Mouse (Mus musculus): Measurements from ENCODE around the gene Anks1. TPM values are rescaled to one million over a fixed set of nuclear protein-coding genes. Genes with fewer than 3 reads are reported as not detected.
A peak's percentile ranks its signal among the peaks of the same experiment; 100 is the strongest.

Gene Anks1
- polyA plus RNA-seq, 1 experiment from 2014 or later = 15.5 TPM

GRCm38 (mm10) chr17:28042299-28042771, 133.2 kb downstream of the Anks1 start:
- no peak for DNase-seq (ENCODE audit: low spot score)
- peaks cover 32% of the 10 kb centered on the region for H3K4me1 ChIP-seq
- no peaks in the 10 kb centered on the region for H3K9me3 ChIP-seq (replicated peaks)
- H3K36me3 ChIP-seq = peaks cover 59% of the 10 kb centered on the region
- H3K27me3 ChIP-seq (ENCODE audit: low read depth, poor library complexity, severe bottlenecking) = no peaks in the 10 kb centered on the region
- H3K27ac ChIP-seq = peak overlapping the region; percentile 38; the same call in 1 of the 2 replicates
- 67% methylated on average over 23 of the region's 23 CpGs for WGBS
- no peak overlapping the region for H3K4me3 ChIP-seq

GRCm38 (mm10) chr17:28047017-28047416, 137.9 kb downstream of the Anks1 start:
- WGBS = 93% methylated on average over 5 of the region's 5 CpGs
- peaks cover 52% of the 10 kb centered on the region for H3K36me3 ChIP-seq

GRCm38 (mm10) chr17:28047520-28047919, 138.4 kb downstream of the Anks1 start:
- no peak for DNase-seq (ENCODE audit: low spot score)
- Histone ChIP-seq H3K4me1 (0 out of 2 replicates have a peak, but pooled peaks cover 2% of the 10 kb centered on the region), H3K9me3 (replicated peaks) (no peaks in the 10 kb centered on the region), H3K27me3 (ENCODE audit: low read depth, poor library complexity, severe bottlenecking) (no peaks in the 10 kb centered on the region), H3K36me3 (peaks cover 52% of the 10 kb centered on the region), H3K4me3 (no peak overlapping the region), H3K27ac (no peak overlapping the region)
- 82% methylated on average over 5 of the region's 5 CpGs for WGBS

More at GRCm38 (mm10) chr17:28047017-28047416, 137.9 kb downstream of the Anks1 start:
- Histone ChIP-seq H3K4me3 (no peak overlapping the region), H3K27ac (no peak overlapping the region), H3K9me3 (replicated peaks) (no peaks in the 10 kb centered on the region), H3K4me1 (peaks cover 7% of the 10 kb centered on the region), H3K27me3 (ENCODE audit: low read depth, poor library complexity, severe bottlenecking) (no peaks in the 10 kb centered on the region)
- DNase-seq (ENCODE audit: low spot score) = no peak

- no peak for DNase-seq (ENCODE audit: low spot score)
- no peak overlapping the region for H3K27ac ChIP-seq
- H3K4me3 ChIP-seq = no peak overlapping the region
- H3K27me3 ChIP-seq (ENCODE audit: low read depth, poor library complexity, severe bottlenecking) = no peaks in the 10 kb centered on the region
- H3K4me1 ChIP-seq = no peaks in the 10 kb centered on the region
- WGBS = 52% methylated on average over 4 of the region's 4 CpGs
- peaks cover 53% of the 10 kb centered on the region for H3K36me3 ChIP-seq
- no peaks in the 10 kb centered on the region for H3K9me3 ChIP-seq (replicated peaks)
Observed at GRCm38 (mm10) chr17:28048425-28048824, 139.3 kb downstream of the Anks1 start.

- WGBS = 93% methylated on average over 8 of the region's 8 CpGs
- H3K27ac ChIP-seq = no peak overlapping the region
Observed at GRCm38 (mm10) chr17:28050210-28050609, 141.1 kb downstream of the Anks1 start.

GRCm38 (mm10) chr17:28052293-28052863, 143.3 kb downstream of the Anks1 start:
- Histone ChIP-seq H3K4me1 (no peaks in the 10 kb centered on the region), H3K36me3 (peaks cover 61% of the 10 kb centered on the region), H3K9me3 (replicated peaks) (no peaks in the 10 kb centered on the region), H3K27ac (peak overlapping the region; percentile 26; the same call in 1 of the 2 replicates), H3K27me3 (ENCODE audit: low read depth, poor library complexity, severe bottlenecking) (no peaks in the 10 kb centered on the region), H3K4me3 (no peak overlapping the region)
- no peak for DNase-seq (ENCODE audit: low spot score)
- WGBS = 82% methylated on average over 21 of the region's 21 CpGs

More at GRCm38 (mm10) chr17:28050210-28050609, 141.1 kb downstream of the Anks1 start:
- H3K27me3 ChIP-seq (ENCODE audit: low read depth, poor library complexity, severe bottlenecking) = no peaks in the 10 kb centered on the region
- no peaks in the 10 kb centered on the region for H3K4me1 ChIP-seq
- DNase-seq (ENCODE audit: low spot score) = no peak
- H3K9me3 ChIP-seq (replicated peaks) = no peaks in the 10 kb centered on the region
- no peak overlapping the region for H3K4me3 ChIP-seq
- H3K36me3 ChIP-seq = peaks cover 64% of the 10 kb centered on the region

- WGBS = 92% methylated on average over 13 of the region's 13 CpGs
- Histone ChIP-seq H3K4me1 (peaks cover 31% of the 10 kb centered on the region), H3K9me3 (replicated peaks) (no peaks in the 10 kb centered on the region), H3K27ac (peak overlapping the region; percentile 47), H3K36me3 (peaks cover 51% of the 10 kb centered on the region), H3K27me3 (ENCODE audit: low read depth, poor library complexity, severe bottlenecking) (no peaks in the 10 kb centered on the region), H3K4me3 (no peak overlapping the region)
- no peak for DNase-seq (ENCODE audit: low spot score)
Observed at GRCm38 (mm10) chr17:28058346-28058745, 149.2 kb downstream of the Anks1 start.

- Histone ChIP-seq H3K27ac (peak overlapping the region; percentile 68), H3K4me3 (no peak overlapping the region), H3K36me3 (peaks cover 37% of the 10 kb centered on the region), H3K27me3 (ENCODE audit: low read depth, poor library complexity, severe bottlenecking) (no peaks in the 10 kb centered on the region), H3K9me3 (replicated peaks) (no peaks in the 10 kb centered on the region), H3K4me1 (peaks cover 36% of the 10 kb centered on the region)
- DNase-seq (ENCODE audit: low spot score) = no peak
- 73% methylated on average over 11 of the region's 11 CpGs for WGBS
Observed at GRCm38 (mm10) chr17:28060681-28061080, 151.6 kb downstream of the Anks1 start.

GRCm38 (mm10) chr17:28061472-28061871, 152.4 kb downstream of the Anks1 start:
- Histone ChIP-seq H3K4me1 (peaks cover 39% of the 10 kb centered on the region), H3K27ac (peak overlapping the region; percentile 68), H3K4me3 (no peak overlapping the region), H3K27me3 (ENCODE audit: low read depth, poor library complexity, severe bottlenecking) (no peaks in the 10 kb centered on the region), H3K36me3 (peaks cover 37% of the 10 kb centered on the region), H3K9me3 (replicated peaks) (no peaks in the 10 kb centered on the region)
- 61% methylated on average over 7 of the region's 7 CpGs for WGBS
- DNase-seq (ENCODE audit: low spot score) = peak; percentile 59

- 85% methylated on average over 7 of the region's 7 CpGs for WGBS
- peak overlapping the region; percentile 56; the same call in 1 of the 2 replicates for H3K27ac ChIP-seq
- no peak overlapping the region for H3K4me3 ChIP-seq
- H3K9me3 ChIP-seq (replicated peaks) = no peaks in the 10 kb centered on the region
- peaks cover 41% of the 10 kb centered on the region for H3K4me1 ChIP-seq
- no peaks in the 10 kb centered on the region for H3K27me3 ChIP-seq (ENCODE audit: low read depth, poor library complexity, severe bottlenecking)
- DNase-seq (ENCODE audit: low spot score) = no peak
- peaks cover 31% of the 10 kb centered on the region for H3K36me3 ChIP-seq
Observed at GRCm38 (mm10) chr17:28062710-28063109, 153.6 kb downstream of the Anks1 start.

- DNase-seq (ENCODE audit: low spot score) = no peak
Observed at GRCm38 (mm10) chr17:28063163-28063562, 154.1 kb downstream of the Anks1 start.

GRCm38 (mm10) chr17:28067303-28067702, 158.2 kb downstream of the Anks1 start:
- 91% methylated on average over 4 of the region's 4 CpGs for WGBS
- no peaks in the 10 kb centered on the region for H3K36me3 ChIP-seq
- H3K27ac ChIP-seq = no peak overlapping the region
- H3K27me3 ChIP-seq (ENCODE audit: low read depth, poor library complexity, severe bottlenecking) = 0 out of 2 replicates have a peak, but pooled peaks cover 6% of the 10 kb centered on the region
- no peak overlapping the region for H3K4me3 ChIP-seq
- no peaks in the 10 kb centered on the region for H3K9me3 ChIP-seq (replicated peaks)
- peaks cover 24% of the 10 kb centered on the region for H3K4me1 ChIP-seq
- no peak for DNase-seq (ENCODE audit: low spot score)

More at GRCm38 (mm10) chr17:28063163-28063562, 154.1 kb downstream of the Anks1 start:
- Histone ChIP-seq H3K27ac (peak overlapping the region; percentile 56), H3K4me1 (peaks cover 41% of the 10 kb centered on the region), H3K9me3 (replicated peaks) (no peaks in the 10 kb centered on the region), H3K4me3 (no peak overlapping the region), H3K36me3 (peaks cover 27% of the 10 kb centered on the region), H3K27me3 (ENCODE audit: low read depth, poor library complexity, severe bottlenecking) (no peaks in the 10 kb centered on the region)
- 73% methylated on average over 6 of the region's 6 CpGs for WGBS

- peak overlapping the region; percentile 10; the same call in 1 of the 2 replicates for H3K27ac ChIP-seq
- 29% methylated on average over 12 of the region's 12 CpGs for WGBS
- H3K4me1 ChIP-seq = peaks cover 12% of the 10 kb centered on the region
- 0 out of 2 replicates have a peak, but pooled peaks cover 6% of the 10 kb centered on the region for H3K27me3 ChIP-seq (ENCODE audit: low read depth, poor library complexity, severe bottlenecking)
- H3K36me3 ChIP-seq = no peaks in the 10 kb centered on the region
- no peaks in the 10 kb centered on the region for H3K9me3 ChIP-seq (replicated peaks)
- no peak overlapping the region for H3K4me3 ChIP-seq
- DNase-seq (ENCODE audit: low spot score) = no peak
Observed at GRCm38 (mm10) chr17:28069446-28069845, 160.3 kb downstream of the Anks1 start.
